27 mouse cellular contexts compared by ENCODE assay signal in genomic region chr3:93468561-93468960, GRCm38 (mm10). TPM values are rescaled to one million over a fixed set of nuclear protein-coding genes. Genes with fewer than 3 reads are reported as not detected.
DNase-seq lines count a peak whose midpoint lies in the region; ATAC-seq and TF ChIP-seq lines count a peak whose summit lies in the region.
"Had no signal": no experiment of that assay in that cellular context is flagged by ENCODE, and none has a peak within 500 bp of the region (broad histone marks: within the 10 kb centered on the region; RNA-seq: fewer than 3 reads in every experiment).

Gene Tchhl1 (plus strand): TSS chr3:93468754.

- no peak within 1 kb of the TSS for H3K9ac ChIP-seq in hindbrain, postnatal 0 days (replicated peaks; ENCODE audit: low read length)
- no peak within 1 kb of the TSS for H3K9ac ChIP-seq in hindbrain, embryonic 16.5 days (ENCODE audit: low read depth, low read length)
- H3K9ac ChIP-seq in CH12.LX (ENCODE audit: insufficient read depth, low read depth), result no peak within 1 kb of the TSS
- H3K9ac ChIP-seq in kidney, postnatal 0 days (ENCODE audit: low read depth, low read length), result no peak within 1 kb of the TSS
- H3K9ac ChIP-seq in hindbrain, embryonic 12.5 days, result no peak within 1 kb of the TSS
- H3K9ac ChIP-seq: embryonic facial prominence, embryonic 15.5 days; liver, embryonic 12.5 days; midbrain, embryonic 12.5 days had no signal

- H3K4me2 ChIP-seq in hindbrain, postnatal 0 days (ENCODE audit: low read depth, low read length), result no peak within 1 kb of the TSS
- no peak within 1 kb of the TSS for H3K4me2 ChIP-seq in hindbrain, embryonic 16.5 days (ENCODE audit: low read length)
- H3K4me2 ChIP-seq in CH12.LX (ENCODE audit: insufficient read depth, low read depth, poor library complexity, severe bottlenecking), result peak within 1 kb of the TSS; percentile 78
- no peak within 1 kb of the TSS for H3K4me2 ChIP-seq in kidney, postnatal 0 days (ENCODE audit: low read length)
- H3K4me2 ChIP-seq in hindbrain, embryonic 12.5 days (replicated peaks), result no peak within 1 kb of the TSS
- H3K4me2 ChIP-seq: embryonic facial prominence, embryonic 15.5 days; liver, embryonic 12.5 days; midbrain, embryonic 12.5 days had no signal

- in situ Hi-C loops in CH12.LX (cut with MboI; ENCODE audit: low pct_ligation_motif_present, low pct_unique_long_range_greater_than_20kb, low sequenced_read_pairs), result no loop called here

- no peaks in the 10 kb centered on the region for H3K4me1 ChIP-seq in hindbrain, postnatal 0 days (ENCODE audit: insufficient read depth, low read length)
- H3K4me1 ChIP-seq in hindbrain, embryonic 16.5 days (ENCODE audit: control insufficient read depth, insufficient read depth, low read depth, low read length), result no peaks in the 10 kb centered on the region
- H3K4me1 ChIP-seq in CH12.LX (ENCODE audit: control insufficient read depth in 1 of 2, insufficient read depth in 2 of 2), result no peaks in the 10 kb centered on the region
- no peaks in the 10 kb centered on the region for H3K4me1 ChIP-seq in kidney, postnatal 0 days (replicated peaks; ENCODE audit: insufficient read depth, low read length)
- no peaks in the 10 kb centered on the region for H3K4me1 ChIP-seq in hindbrain, embryonic 12.5 days
- H3K4me1 ChIP-seq: embryonic facial prominence, embryonic 15.5 days; heart, embryonic 10.5 days; hindbrain, embryonic 10.5 days; limb, embryonic 10.5 days; liver, embryonic 12.5 days; midbrain, embryonic 12.5 days had no signal

- H3K27ac ChIP-seq in hindbrain, postnatal 0 days, result no peak within 1 kb of the TSS
- no peak within 1 kb of the TSS for H3K27ac ChIP-seq in hindbrain, embryonic 16.5 days (ENCODE audit: low read depth, low read length)
- H3K27ac ChIP-seq in CH12.LX (ENCODE audit: insufficient read depth, low read depth), result no peak within 1 kb of the TSS
- H3K27ac ChIP-seq in kidney, postnatal 0 days, result no peak within 1 kb of the TSS
- H3K27ac ChIP-seq in hindbrain, embryonic 12.5 days, result no peak within 1 kb of the TSS
- H3K27ac ChIP-seq: embryonic facial prominence, embryonic 15.5 days; heart, embryonic 10.5 days; hindbrain, embryonic 10.5 days; limb, embryonic 10.5 days; liver, embryonic 12.5 days; midbrain, embryonic 12.5 days had no signal

- no peaks in the 10 kb centered on the region for H3K36me3 ChIP-seq in hindbrain, postnatal 0 days (ENCODE audit: insufficient read depth, low read length)
- no peaks in the 10 kb centered on the region for H3K36me3 ChIP-seq in hindbrain, embryonic 16.5 days (ENCODE audit: control insufficient read depth, insufficient read depth, low read length)
- H3K36me3 ChIP-seq in CH12.LX (replicated peaks in 1 of 2; ENCODE audit: control insufficient read depth in 1 of 2, insufficient read depth in 1 of 2, low read length in 1 of 2), result no peaks in the 10 kb centered on the region
- no peaks in the 10 kb centered on the region for H3K36me3 ChIP-seq in kidney, postnatal 0 days (ENCODE audit: insufficient read depth, low read length)
- H3K36me3 ChIP-seq in hindbrain, embryonic 12.5 days, result no peaks in the 10 kb centered on the region
- H3K36me3 ChIP-seq: embryonic facial prominence, embryonic 15.5 days; heart, embryonic 10.5 days; hindbrain, embryonic 10.5 days; limb, embryonic 10.5 days; liver, embryonic 12.5 days; midbrain, embryonic 12.5 days had no signal

- no peak for ATAC-seq in hindbrain, postnatal 0 days
- ATAC-seq in hindbrain, embryonic 16.5 days, result no peak
- ATAC-seq in kidney, postnatal 0 days (replicated peaks; ENCODE audit: low FRiP score, low read depth), result no peak
- no peak for ATAC-seq in hindbrain, embryonic 12.5 days (ENCODE audit: low FRiP score)
- ATAC-seq: forebrain, embryonic 16.5 days; liver, embryonic 12.5 days had no signal

- no peaks in the 10 kb centered on the region for H3K27me3 ChIP-seq in hindbrain, postnatal 0 days (ENCODE audit: insufficient read depth, low read length)
- no peaks in the 10 kb centered on the region for H3K27me3 ChIP-seq in hindbrain, embryonic 16.5 days (replicated peaks; ENCODE audit: control insufficient read depth, insufficient read depth, low read length)
- no peaks in the 10 kb centered on the region for H3K27me3 ChIP-seq in CH12.LX (replicated peaks)
- H3K27me3 ChIP-seq in kidney, postnatal 0 days (ENCODE audit: insufficient read depth, low read length), result no peaks in the 10 kb centered on the region
- no peaks in the 10 kb centered on the region for H3K27me3 ChIP-seq in hindbrain, embryonic 12.5 days
- H3K27me3 ChIP-seq: embryonic facial prominence, embryonic 15.5 days; liver, embryonic 12.5 days; midbrain, embryonic 12.5 days had no signal

- no peak for TF ChIP-seq RAD21 in CH12.LX (IDR thresholded peaks at IDR 0.05; ENCODE audit: low read depth, low read length)

- H3K4me3 ChIP-seq in hindbrain, postnatal 0 days (ENCODE audit: low read length), result no peak within 1 kb of the TSS
- H3K4me3 ChIP-seq in hindbrain, embryonic 16.5 days (ENCODE audit: low read length), result no peak within 1 kb of the TSS
- H3K4me3 ChIP-seq in CH12.LX (replicated peaks in 1 of 3; ENCODE audit: low read depth in 2 of 3, low read length in 2 of 3, poor library complexity in 1 of 3), result no peak within 1 kb of the TSS
- H3K4me3 ChIP-seq in kidney, postnatal 0 days (replicated peaks; ENCODE audit: low read depth, low read length), result no peak within 1 kb of the TSS
- no peak within 1 kb of the TSS for H3K4me3 ChIP-seq in hindbrain, embryonic 12.5 days
- H3K4me3 ChIP-seq: embryonic facial prominence, embryonic 15.5 days; heart, embryonic 10.5 days; hindbrain, embryonic 10.5 days; limb, embryonic 10.5 days; liver, embryonic 12.5 days; midbrain, embryonic 12.5 days; myocyte had no signal

- H3K9me3 ChIP-seq in hindbrain, postnatal 0 days (ENCODE audit: low read length), result no peaks in the 10 kb centered on the region
- no peaks in the 10 kb centered on the region for H3K9me3 ChIP-seq in hindbrain, embryonic 16.5 days (ENCODE audit: control insufficient read depth, low read length)
- H3K9me3 ChIP-seq in CH12.LX (replicated peaks; ENCODE audit: low read length), result no peaks in the 10 kb centered on the region
- no peaks in the 10 kb centered on the region for H3K9me3 ChIP-seq in kidney, postnatal 0 days (replicated peaks; ENCODE audit: low read length)
- H3K9me3 ChIP-seq in hindbrain, embryonic 12.5 days (replicated peaks), result no peaks in the 10 kb centered on the region
- H3K9me3 ChIP-seq: embryonic facial prominence, embryonic 15.5 days; heart, embryonic 10.5 days; hindbrain, embryonic 10.5 days; limb, embryonic 10.5 days; liver, embryonic 12.5 days; midbrain, embryonic 12.5 days had no signal

- TF ChIP-seq EP300 in CH12.LX (IDR thresholded peaks at IDR 0.05; ENCODE audit: low read length), result no peak

- no peaks in the 10 kb centered on the region for H3K79me2 ChIP-seq in CH12.LX (replicated peaks; ENCODE audit: control insufficient read depth, extremely low read depth, insufficient read depth, poor library complexity, severe bottlenecking)

- dilution Hi-C loops in CH12.LX (cut with MboI; ENCODE audit: extremely low pct_ligation_motif_present, extremely low pct_unique_long_range_greater_than_20kb, low sequenced_read_pairs), result no loop called here

- WGBS in hindbrain, postnatal 0 days, result 69% methylated on average over 5 of the region's 5 CpGs
- 73% methylated on average over 5 of the region's 5 CpGs for WGBS in hindbrain, embryonic 16.5 days
- WGBS in kidney, postnatal 0 days, result 16% methylated on average over 5 of the region's 5 CpGs
- WGBS in hindbrain, embryonic 12.5 days, result 77% methylated on average over 5 of the region's 5 CpGs

- TF ChIP-seq CTCF in hindbrain, postnatal 0 days (IDR thresholded peaks at IDR 0.05; ENCODE audit: low read depth), result no peak
- TF ChIP-seq CTCF in CH12.LX (conservative IDR thresholded peaks at IDR 0.05 in 1 of 2, IDR thresholded peaks at IDR 0.05 in 1 of 2; ENCODE audit: low read depth in 2 of 2, low read length in 2 of 2), result no peak
- no peak for TF ChIP-seq CTCF in kidney, postnatal 0 days (IDR thresholded peaks at IDR 0.05; ENCODE audit: low read depth)

- no peak for TF ChIP-seq POLR2A in CH12.LX (IDR thresholded peaks at IDR 0.05; ENCODE audit: low read depth, low read length)

- peak; percentile 1 for DNase-seq in hindbrain, postnatal 0 days (ENCODE audit: low spot score)
- no peak for DNase-seq in CH12.LX (ENCODE audit: extremely low read depth)
- DNase-seq in brain, adult 2 months (ENCODE audit: low read depth, low spot score), result peak; percentile 9
- peak; percentile 58 for DNase-seq in kidney, postnatal 0 days (ENCODE audit: low spot score)
- no peak for DNase-seq in thymus, postnatal 10 days (ENCODE audit: low spot score in 2 of 2)
- DNase-seq in urinary bladder, postnatal 14 days (ENCODE audit: low spot score), result no peak
- DNase-seq: B cell, adult 2 months; cerebellum, adult 11 months; cerebellum, postnatal 25 days; gastrocnemius, postnatal 25 days; lung, adult 2 months; thymus, postnatal 36 days had no signal

TF ChIP-seq in CH12.LX, 34 proteins besides CTCF, POLR2A, EP300 and RAD21 (continues in another document):
- no peak for TF ChIP-seq SMC3 (IDR thresholded peaks at IDR 0.05; ENCODE audit: low read depth, low read length)
- no peak for TF ChIP-seq IRF4 (IDR thresholded peaks at IDR 0.05; ENCODE audit: low read depth, low read length)
- no peak for TF ChIP-seq TCF12 (IDR thresholded peaks at IDR 0.05; ENCODE audit: low read depth, low read length)
- no peak for TF ChIP-seq ZKSCAN1 (IDR thresholded peaks at IDR 0.05; ENCODE audit: borderline replicate concordance, low read depth, low read length)
- TF ChIP-seq TBP (conservative IDR thresholded peaks at IDR 0.05; ENCODE audit: low read depth, low read length), result no peak
- no peak for TF ChIP-seq NRF1 (IDR thresholded peaks at IDR 0.05; ENCODE audit: low read depth, low read length)
- TF ChIP-seq ZMIZ1 (IDR thresholded peaks at IDR 0.05; ENCODE audit: low read depth, low read length), result no peak
- TF ChIP-seq JUN (IDR thresholded peaks at IDR 0.05; ENCODE audit: insufficient read depth, low read depth, low read length), result no peak
- no peak for TF ChIP-seq GABPA (IDR thresholded peaks at IDR 0.05; ENCODE audit: insufficient replicate concordance, low read depth, low read length)
- TF ChIP-seq POLR2AphosphoS2 (IDR thresholded peaks at IDR 0.05; ENCODE audit: low read depth, low read length), result no peak
- no peak for TF ChIP-seq USF1 (IDR thresholded peaks at IDR 0.05; ENCODE audit: low read depth, low read length)
- no peak for TF ChIP-seq E2F4 (IDR thresholded peaks at IDR 0.05; ENCODE audit: insufficient replicate concordance, low read depth, low read length)
- no peak for TF ChIP-seq NELFE (IDR thresholded peaks at IDR 0.05; ENCODE audit: low read depth, low read length)

RNA-seq across cellular contexts. Expression of gene Tchhl1, which starts in this region (rescaled TPM):
- total RNA-seq in hindbrain, postnatal 0 days (2014; rRNA removed), result not detected in 2 replicates
- not detected in 2 replicates for polyA plus RNA-seq in hindbrain, postnatal 0 days (2015; fragmentation: Nextera tagmentation; extraction: Ambion mirVana)
- polyA plus RNA-seq in hindbrain, embryonic 16.5 days (2015; fragmentation: Nextera tagmentation; extraction: Ambion mirVana), result not detected in 2 replicates
- total RNA-seq in CH12.LX (2012; rRNA removed) (not detected in 2 replicates), CH12.LX (2014; rRNA removed) (not detected in 2 replicates)
- not detected in 2 replicates for polyA plus RNA-seq in CH12.LX (2012; ENCODE audit: insufficient read length, low read depth)
- 0.28 and 0.33 TPM in 2 replicates for polyA plus RNA-seq in kidney, postnatal 0 days (2015; fragmentation: Nextera tagmentation; extraction: Ambion mirVana)
- not detected in 2 replicates for polyA plus RNA-seq in hindbrain, embryonic 12.5 days (2016; fragmentation: Nextera tagmentation; extraction: Ambion mirVana)
- total RNA-seq: gastrocnemius, postnatal 25 days; layer of hippocampus, adult 8-10 months; neutrophil, adult 5-6 weeks had no signal
- polyA plus RNA-seq: brain, embryonic 14.5 days; forebrain, embryonic 16.5 days; heart, embryonic 10.5 days; heart, postnatal 0 days; hindbrain, embryonic 10.5 days; intestine, embryonic 14.5 days; limb, embryonic 10.5 days; liver, embryonic 12.5 days; lung, adult 2 months; midbrain, embryonic 12.5 days; myocyte had no signal

Comparison
In these comparisons a context has a peak if more than half of its experiments do, and no peak if none do; other contexts are left out.
1. Peak in DNase-seq in hindbrain, postnatal 0 days; RNA of the gene not detected or under 1 TPM.
2. Peak in DNase-seq in kidney, postnatal 0 days; RNA of the gene not detected or under 1 TPM.